Mouse (Mus musculus) CH12.LX (cell line): Measurements from ENCODE around the gene Olfr467. TPM values are rescaled to one million over a fixed set of nuclear protein-coding genes. Genes with fewer than 3 reads are reported as not detected.
A peak's percentile ranks its signal among the peaks of the same experiment; 100 is the strongest.
"Not testable (repeated sequence)": the region's sequence is repeated elsewhere in the genome, so short reads cannot be mapped to it uniquely, and the experiment has no call there.

Experiments
- DNase-seq: peaks from one replicate; pipeline ENCODE4 v3.0.0-alpha.2; 2013; ENCODE audit errors: extremely low read depth
- H3K27ac ChIP-seq: 2 replicates; pipeline ENCODE4 v1.5.1; 2012; ENCODE audit warnings: low read depth, mild to moderate bottlenecking, control low read depth, moderate library complexity; ENCODE audit not compliant: insufficient read depth
- H3K27me3 ChIP-seq: replicated peaks from 2 replicates; pipeline ENCODE3; 2012; ENCODE audit warnings: inconsistent platforms
- H3K36me3 ChIP-seq, 2 experiments: replicated peaks in 1 of 2; 2 replicates each; pipeline versions ENCODE3 to v1.6.1; 2012; ENCODE audit warnings: inconsistent platforms in 1 of 2, low read length in 1 of 2, mild to moderate bottlenecking in 1 of 2, mixed read lengths in 1 of 2, moderate library complexity in 1 of 2; ENCODE audit not compliant: control insufficient read depth in 1 of 2, insufficient read depth in 1 of 2
- H3K4me1 ChIP-seq, 2 experiments: 2 replicates each; pipeline ENCODE4 v1.6.1; 2012; ENCODE audit warnings: inconsistent platforms in 1 of 2, moderate library complexity in 1 of 2; ENCODE audit not compliant: insufficient read depth in 2 of 2, control insufficient read depth in 1 of 2
- H3K4me2 ChIP-seq: 2 replicates; pipeline ENCODE4 v1.6.1; 2012; ENCODE audit warnings: low read depth, mild to moderate bottlenecking, control low read depth; ENCODE audit not compliant: poor library complexity, insufficient read depth, severe bottlenecking
- H3K4me3 ChIP-seq, 3 experiments: fragments of 150-350 bp in 1 of 3; sonication (generic) in 1 of 3; replicated peaks in 1 of 3; 2 replicates each; pipeline versions ENCODE3 to v1.5.1; 2011 to 2012; ENCODE audit warnings: low read depth in 2 of 3, low read length in 2 of 3, mild to moderate bottlenecking in 2 of 3, moderate library complexity in 2 of 3, control low read depth in 1 of 3, improper control_type of control experiment in 1 of 3, inconsistent platforms in 1 of 3, mixed read lengths in 1 of 3; ENCODE audit not compliant: poor library complexity in 1 of 3
- H3K79me2 ChIP-seq: replicated peaks from 2 replicates; pipeline ENCODE4 v1.6.1; 2012; ENCODE audit warnings: mild to moderate bottlenecking, moderate library complexity; ENCODE audit not compliant: control insufficient read depth, poor library complexity, insufficient read depth, severe bottlenecking; ENCODE audit errors: extremely low read depth
- H3K9ac ChIP-seq: 2 replicates; pipeline ENCODE4 v1.6.1; 2012; ENCODE audit warnings: low read depth, mild to moderate bottlenecking, control low read depth, moderate library complexity; ENCODE audit not compliant: insufficient read depth
- H3K9me3 ChIP-seq: replicated peaks from 2 replicates; pipeline ENCODE3; 2012; ENCODE audit warnings: low read length, inconsistent platforms, mixed read lengths
- CTCF ChIP-seq, 2 experiments: IDR thresholded peaks in 1 of 2; conservative IDR thresholded peaks in 1 of 2; 2 replicates each; pipeline ENCODE4 v1.5.1; 2011 to 2012; ENCODE audit warnings: low read depth in 2 of 2, low read length in 2 of 2, improper control_type of control experiment in 1 of 2, inconsistent platforms in 1 of 2, mild to moderate bottlenecking in 1 of 2, moderate library complexity in 1 of 2
- JUN ChIP-seq: IDR thresholded peaks from 2 replicates; pipeline ENCODE4 v1.6.1; 2011; ENCODE audit warnings: low read depth, mild to moderate bottlenecking, low read length, improper control_type of control experiment, moderate library complexity; ENCODE audit not compliant: insufficient read depth
- RAD21 ChIP-seq: IDR thresholded peaks from 2 replicates; pipeline ENCODE4 v1.6.1; 2011; ENCODE audit warnings: low read depth, mild to moderate bottlenecking, low read length, improper control_type of control experiment, moderate library complexity
- SMC3 ChIP-seq: IDR thresholded peaks from 2 replicates; pipeline ENCODE4 v1.6.1; 2011; ENCODE audit warnings: low read depth, low read length, improper control_type of control experiment
- TBP ChIP-seq: conservative IDR thresholded peaks from 2 replicates; pipeline ENCODE4 v1.6.1; 2011; ENCODE audit warnings: low read depth, low read length, improper control_type of control experiment
- ZKSCAN1 ChIP-seq: IDR thresholded peaks from 2 replicates; pipeline ENCODE4 v1.6.1; 2012; ENCODE audit warnings: low read depth, inconsistent platforms, low read length, improper control_type of control experiment, borderline replicate concordance
- dilution Hi-C: fragments of 300-500 bp; cut with MboI; formaldehyde crosslinking; loops from 2 replicates; pipeline ENCODE4 v1.14.3; 2020; ENCODE audit warnings: low sequenced_read_pairs; ENCODE audit not compliant: extremely low pct_unique_long_range_greater_than_20kb, extremely low pct_ligation_motif_present
- in situ Hi-C: fragments of 300-500 bp; cut with MboI; formaldehyde crosslinking; loops from 3 replicates; pipeline ENCODE4 v1.14.3; 2019; ENCODE audit warnings: low sequenced_read_pairs, low pct_ligation_motif_present, low pct_unique_long_range_greater_than_20kb, mixed read lengths
- polyA plus RNA-seq: library from polyadenylated mRNA; unstranded; fragments of >175 nt; gene quantifications from 2 replicates; pipeline ENCODE4 v1.2.1, GENCODE M21; 2012; ENCODE audit warnings: low read depth; ENCODE audit not compliant: insufficient read length
- total RNA-seq, 2 experiments: library from RNA; depleted of rRNA; stranded (reverse); fragments of 300-350 nt in 1 of 2; fragments of >200 nt in 1 of 2; gene quantifications; 2 replicates each; pipeline ENCODE4 v1.2.3; 2012 to 2014

Gene Olfr467
- total and polyA plus RNA-seq, 3 experiments, result not detected

DNA sequence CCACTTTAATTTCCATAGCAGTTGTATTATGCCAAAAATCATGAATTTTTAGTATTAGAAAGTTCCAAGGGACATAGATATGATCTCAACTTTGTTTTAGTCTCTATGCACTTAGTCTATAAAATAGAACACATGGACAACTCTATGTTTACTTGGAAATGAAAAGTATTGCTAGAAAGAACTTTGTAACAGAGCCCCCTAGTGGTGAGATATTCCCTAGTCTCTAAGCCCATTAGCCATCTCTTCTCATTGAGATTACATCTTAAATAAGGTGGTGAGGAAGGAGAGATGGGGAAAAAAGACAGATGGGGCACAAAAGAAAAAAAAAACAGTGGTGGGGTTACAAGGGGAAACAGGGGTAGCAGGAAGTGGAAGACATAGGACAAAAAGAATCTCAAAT lies 7.4 kb downstream of the Olfr467 start:
- peak; percentile 39 for DNase-seq
- H3K27me3 ChIP-seq, result no peaks in the 10 kb centered on the region
- no peaks in the 10 kb centered on the region for H3K36me3 ChIP-seq
- H3K4me2 ChIP-seq, result no peak overlapping the region
- no peaks in the 10 kb centered on the region for H3K4me1 ChIP-seq
- dilution Hi-C loops, result no loop called here
- no peak for TF ChIP-seq ZKSCAN1
- peak; percentile 21 to 66; a peak in 3 of 4 replicates for TF ChIP-seq CTCF (conservative IDR thresholded peaks at IDR 0.05 in 1 of 2, IDR thresholded peaks at IDR 0.05 in 1 of 2; ENCODE audit: low read depth in 2 of 2, low read length in 2 of 2)
- no peak for TF ChIP-seq JUN
- peak; percentile 15 for TF ChIP-seq RAD21
- H3K27ac ChIP-seq, result no peak overlapping the region
- H3K4me3 ChIP-seq, result no peak overlapping the region
- H3K9ac ChIP-seq, result no peak overlapping the region
- no peaks in the 10 kb centered on the region for H3K9me3 ChIP-seq
- in situ Hi-C loops, result no loop called here
- no peaks in the 10 kb centered on the region for H3K79me2 ChIP-seq

DNA sequence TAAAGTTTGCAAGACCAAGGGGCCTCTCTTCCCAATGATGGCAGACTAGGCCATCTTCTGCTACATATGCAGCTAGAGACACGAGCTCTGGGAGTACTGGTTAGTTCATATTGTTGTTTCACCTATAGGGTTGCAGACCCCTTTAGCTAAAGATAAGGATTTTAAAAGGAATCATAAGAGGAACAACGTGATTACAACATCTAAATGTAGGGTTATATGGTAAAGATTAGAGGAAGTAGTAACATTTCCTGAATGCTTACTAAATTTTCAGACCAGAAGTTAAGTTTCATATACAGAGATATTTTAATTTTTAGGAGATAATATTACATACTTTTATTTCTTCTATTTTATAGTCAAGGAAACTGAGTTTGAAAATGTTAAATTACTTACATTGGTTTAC lies 11.8 kb downstream of the Olfr467 start:
- dilution Hi-C loops, H3K36me3 ChIP-seq, H3K4me2 ChIP-seq, H3K27me3 ChIP-seq, in situ Hi-C loops, H3K9ac ChIP-seq, H3K4me3 ChIP-seq, H3K4me1 ChIP-seq, H3K27ac ChIP-seq, H3K9me3 ChIP-seq, DNase-seq, H3K79me2 ChIP-seq: not testable (repeated sequence)

GRCm38 (mm10) chr7:107825441-107825840 lies 13.4 kb downstream of the Olfr467 start, which contains the start of gene Olfr469:
TSS of gene Olfr469 (minus strand) at chr7:107825541.
- in situ Hi-C loops, H3K9ac ChIP-seq, H3K4me3 ChIP-seq, H3K4me1 ChIP-seq, DNase-seq, dilution Hi-C loops, H3K27ac ChIP-seq, H3K36me3 ChIP-seq, H3K9me3 ChIP-seq, H3K4me2 ChIP-seq, H3K79me2 ChIP-seq, H3K27me3 ChIP-seq: not testable (repeated sequence)

DNA sequence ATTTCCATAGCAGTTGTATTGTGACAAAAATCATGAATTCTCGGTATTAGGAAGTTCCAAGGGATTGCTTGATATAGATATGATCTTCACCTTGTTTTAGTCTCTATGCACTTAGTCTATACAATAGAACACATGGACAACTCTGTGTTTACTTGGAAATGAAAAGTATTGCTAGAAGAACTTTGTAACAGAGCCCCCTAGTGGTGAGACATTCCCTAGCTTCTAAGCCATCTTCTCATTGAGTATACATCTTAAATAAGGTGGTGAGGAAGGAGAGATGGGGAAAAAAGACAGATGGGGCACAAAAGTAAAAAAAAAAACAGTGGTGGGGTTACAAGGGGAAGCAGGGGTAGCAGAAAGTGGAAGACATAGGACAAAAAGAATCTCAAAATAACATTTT lies 29.7 kb downstream of the Olfr467 start:
- peak; percentile 38 for DNase-seq
- Histone ChIP-seq H3K27ac (no peak overlapping the region), H3K36me3 (no peaks in the 10 kb centered on the region), H3K79me2 (no peaks in the 10 kb centered on the region), H3K4me1 (no peaks in the 10 kb centered on the region), H3K9ac (no peak overlapping the region), H3K4me3 (no peak overlapping the region), H3K4me2 (no peak overlapping the region), H3K9me3 (no peaks in the 10 kb centered on the region), H3K27me3 (no peaks in the 10 kb centered on the region)
- dilution Hi-C loops, result no loop called here
- in situ Hi-C loops, result no loop called here
- TF ChIP-seq CTCF (conservative IDR thresholded peaks at IDR 0.05 in 1 of 2, IDR thresholded peaks at IDR 0.05 in 1 of 2; ENCODE audit: low read depth in 2 of 2, low read length in 2 of 2) (peak; percentile 44 to 68; a peak in 3 of 4 replicates), RAD21 (peak; percentile 13), SMC3 (peak; percentile 25), TBP (no peak)

GRCm38 (mm10) chr7:107847390-107847789 lies 35.3 kb downstream of the Olfr467 start, which contains the start of gene Olfr470:
TSS of gene Olfr470 (minus strand) at chr7:107847490.
- H3K9ac ChIP-seq, H3K27me3 ChIP-seq, H3K27ac ChIP-seq, in situ Hi-C loops, H3K4me2 ChIP-seq, H3K4me3 ChIP-seq, H3K4me1 ChIP-seq, dilution Hi-C loops, H3K79me2 ChIP-seq, DNase-seq, H3K36me3 ChIP-seq, H3K9me3 ChIP-seq: not testable (repeated sequence)
